Mouse (Mus musculus) mesoderm, embryonic 11.5 days (tissue): ENCODE results near the gene Fam184a.

Experiments
- DNase-seq: peaks from one replicate; pipeline ENCODE4 v3.0.0-alpha.2; 2012; ENCODE audit warnings: low read depth, low spot score

Gene Fam184a

DNA sequence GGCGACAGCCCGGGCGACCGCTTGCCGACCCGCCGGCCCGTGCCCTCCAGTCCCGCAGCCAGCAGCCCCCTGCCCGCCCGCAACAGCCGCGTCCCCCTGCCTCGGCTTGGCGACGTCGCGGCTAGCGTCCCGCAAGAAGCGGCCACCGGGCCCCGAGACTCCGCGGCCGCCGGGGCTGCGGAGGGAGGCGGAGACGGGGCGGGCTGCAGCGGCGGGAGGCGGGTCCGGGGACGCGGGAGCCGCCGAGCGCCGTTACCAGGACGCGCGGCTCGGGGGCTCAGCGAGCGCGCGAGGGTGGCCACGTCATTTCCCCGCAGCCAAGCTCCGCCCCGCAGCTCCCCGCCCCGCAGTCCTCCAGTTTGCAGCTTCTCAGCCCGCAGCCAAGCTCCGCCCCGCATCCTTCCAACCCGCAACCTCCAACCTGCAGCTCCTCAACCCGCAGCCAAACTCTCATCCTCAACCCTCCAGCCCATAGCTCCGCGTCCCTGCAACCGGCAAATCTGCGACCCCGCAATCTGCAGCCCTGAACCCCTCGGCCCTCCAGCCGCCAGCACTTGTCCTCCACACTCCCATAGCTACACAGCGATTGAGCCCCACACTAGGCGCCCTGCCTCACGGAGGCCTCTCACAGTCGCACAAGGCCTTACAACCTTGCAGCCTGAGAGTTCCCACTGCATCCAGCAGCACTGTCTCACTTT lies at the start of gene Fam184a:
TSS of gene Fam184a (minus strand) at position 169 of the 698 bp plus-strand sequence.
- DNase-seq = peak; percentile 74

DNA sequence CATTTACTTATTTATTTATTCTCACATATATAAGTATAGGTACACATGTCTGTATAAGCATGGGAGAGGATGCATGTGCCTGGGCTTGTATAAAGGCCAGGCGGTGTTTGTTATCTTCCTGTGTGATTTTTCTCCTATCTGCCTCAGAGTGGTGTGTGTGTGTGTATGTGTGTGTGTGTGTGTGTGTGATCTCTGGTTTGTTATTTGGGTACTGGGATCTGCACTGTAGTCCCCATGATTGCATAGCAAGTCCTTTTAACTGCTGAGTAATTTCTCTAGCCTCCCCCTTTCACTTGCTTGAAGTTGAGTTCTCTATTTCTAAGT lies 45.3 kb upstream of the Fam184a start:
- no peak for DNase-seq

- DNase-seq = peak; percentile 11
These were observed 44.8 kb upstream of the Fam184a start for GRCm38 (mm10) chr10:53795567-53796257.

DNA sequence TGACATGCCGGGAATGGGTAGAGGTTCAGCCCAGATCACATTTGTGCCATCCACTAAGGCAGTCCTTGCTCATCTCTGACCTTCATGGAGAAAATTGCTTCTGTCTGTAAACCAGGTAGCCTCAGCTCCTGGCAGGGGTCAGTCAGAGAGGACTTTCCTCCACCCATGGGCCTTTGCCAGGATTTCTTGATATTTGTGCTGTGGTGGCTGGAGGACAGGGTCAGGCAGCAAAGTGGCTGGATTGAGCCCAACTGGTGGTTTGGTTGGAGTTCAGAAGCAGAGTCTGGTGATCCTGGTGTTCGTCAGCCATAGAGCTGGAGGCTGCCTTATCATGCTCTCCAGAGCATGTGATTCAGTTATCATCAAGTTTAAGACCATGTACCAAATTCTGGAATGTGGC lies 40.4 kb upstream of the Fam184a start:
- DNase-seq = no peak

DNA sequence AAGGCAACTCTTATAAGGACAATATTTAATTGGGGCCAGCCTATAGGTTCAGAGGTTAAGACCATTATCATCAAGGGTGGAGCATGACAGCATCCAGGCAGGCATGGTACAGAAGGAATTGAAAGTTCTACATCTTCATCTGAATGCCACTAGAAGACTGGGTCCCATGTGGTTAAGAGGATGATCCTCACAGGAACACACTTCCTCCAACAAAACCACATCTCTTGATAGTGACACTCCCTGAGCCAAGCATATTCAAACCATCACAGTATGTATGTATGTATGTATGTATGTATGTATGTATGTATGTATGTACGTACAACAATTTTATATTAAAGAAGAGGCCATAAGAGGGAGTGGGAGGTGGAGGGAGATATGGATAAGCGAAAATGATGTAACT lies 25.7 kb upstream of the Fam184a start:
- no peak for DNase-seq

DNA sequence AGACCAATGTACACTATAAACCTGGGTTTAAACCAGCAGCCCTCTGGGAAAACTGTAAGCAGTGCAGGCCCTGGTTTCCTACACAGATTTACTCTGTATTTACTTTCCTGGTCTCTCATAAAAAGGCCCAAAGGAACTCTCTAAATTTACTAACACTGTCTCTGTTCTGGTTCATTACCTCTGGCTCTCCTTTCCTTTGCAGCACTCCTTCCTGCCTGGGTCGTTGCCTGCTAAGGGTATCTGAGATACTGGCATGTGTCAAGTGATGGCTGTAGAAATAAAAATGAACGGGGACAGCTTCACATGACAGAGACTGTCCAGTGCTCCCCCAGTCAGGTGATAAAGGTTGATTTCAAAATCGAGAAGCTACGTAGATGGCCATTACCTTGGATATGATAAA lies 21.8 kb upstream of the Fam184a start:
- DNase-seq = no peak

DNA sequence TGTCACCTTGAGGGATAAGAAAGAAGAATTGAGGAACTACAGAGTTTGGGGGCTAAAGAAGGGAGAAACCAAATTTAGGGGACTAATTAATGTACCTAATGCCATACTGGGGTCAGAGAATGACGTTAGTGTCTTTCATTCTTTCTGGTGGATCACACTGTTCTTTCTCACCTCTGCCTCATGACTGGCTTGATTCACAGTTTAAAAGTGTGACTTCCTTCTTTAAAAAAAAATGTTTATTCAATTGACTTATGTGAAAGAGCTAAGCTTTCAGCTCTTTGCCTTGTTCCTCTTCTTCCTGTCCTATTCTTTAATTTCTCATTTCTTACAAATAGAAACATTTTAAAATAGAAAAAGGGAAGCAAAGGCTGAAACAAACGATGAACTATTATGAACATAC lies 20.6 kb upstream of the Fam184a start:
- DNase-seq = no peak

- DNase-seq = no peak
These were observed 17.8 kb upstream of the Fam184a start for GRCm38 (mm10) chr10:53768745-53769144.

DNA sequence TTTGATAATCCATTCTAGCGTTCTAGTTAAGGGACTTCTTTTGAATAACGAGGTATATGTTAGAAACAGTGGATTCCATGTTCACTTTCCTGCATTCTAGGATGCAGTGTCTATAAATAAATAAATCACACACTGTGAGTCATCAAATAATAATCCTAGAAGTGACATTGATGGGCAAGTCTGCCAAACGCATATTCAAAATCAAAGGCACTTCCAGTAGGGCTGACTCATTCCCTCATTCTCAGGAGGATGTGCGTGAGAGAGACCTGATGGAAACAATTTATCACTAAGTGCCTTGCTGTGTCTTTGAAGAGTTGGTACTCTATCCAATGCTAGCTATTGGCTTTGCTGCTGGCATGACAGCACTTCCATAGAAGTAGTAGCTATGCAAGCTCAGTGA lies 14.5 kb upstream of the Fam184a start:
- DNase-seq = no peak

- no peak for DNase-seq
These were observed 1.8 kb upstream of the Fam184a start for GRCm38 (mm10) chr10:53752723-53753122.

GRCm38 (mm10) chr10:53750275-53750954 lies 508 bp downstream of the Fam184a start:
- no peak for DNase-seq

DNA sequence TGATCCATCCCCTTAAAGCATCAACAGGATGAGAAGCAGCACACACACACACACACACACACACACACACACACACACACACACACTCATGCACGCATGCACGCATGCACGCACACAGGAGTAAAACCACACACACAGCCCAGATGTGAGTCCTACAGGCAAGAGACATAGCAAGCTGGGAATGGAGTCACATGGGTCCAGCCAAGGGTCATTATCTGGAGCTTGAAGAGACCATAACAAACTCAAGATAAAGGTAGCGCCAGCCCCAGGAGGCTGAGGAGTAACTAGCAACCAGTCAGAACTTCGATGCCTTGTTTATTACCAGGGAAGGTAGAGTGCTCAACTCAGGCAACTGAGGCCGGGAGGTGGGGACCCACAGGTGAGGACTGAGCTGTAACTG lies 4.9 kb downstream of the Fam184a start:
- no peak for DNase-seq

GRCm38 (mm10) chr10:53742961-53743360 lies 8.0 kb downstream of the Fam184a start:
- DNase-seq = no peak

- DNase-seq = no peak
These were observed 10.9 kb downstream of the Fam184a start for GRCm38 (mm10) chr10:53740014-53740413.

DNA sequence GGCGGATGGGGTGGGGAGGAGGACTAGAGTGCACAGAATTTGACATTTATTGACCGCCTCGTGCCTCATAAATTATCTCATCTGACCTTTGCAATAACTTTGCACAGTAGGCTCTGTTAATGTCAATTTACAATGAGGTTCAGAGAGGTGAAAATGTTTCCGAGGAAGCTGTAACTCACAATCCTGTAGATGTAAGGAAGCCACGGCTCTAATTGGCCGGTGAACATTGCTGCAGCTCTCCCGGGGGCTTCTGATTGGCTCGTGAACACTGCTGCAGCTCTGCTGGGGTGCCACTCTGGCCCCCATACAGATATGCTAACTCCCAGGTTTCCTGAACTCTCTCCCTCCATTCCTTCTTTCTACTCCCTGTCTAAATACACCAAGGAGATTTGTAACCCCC lies 12.1 kb downstream of the Fam184a start:
- no peak for DNase-seq

GRCm38 (mm10) chr10:53735201-53735865 lies 15.6 kb downstream of the Fam184a start:
- DNase-seq = no peak

DNA sequence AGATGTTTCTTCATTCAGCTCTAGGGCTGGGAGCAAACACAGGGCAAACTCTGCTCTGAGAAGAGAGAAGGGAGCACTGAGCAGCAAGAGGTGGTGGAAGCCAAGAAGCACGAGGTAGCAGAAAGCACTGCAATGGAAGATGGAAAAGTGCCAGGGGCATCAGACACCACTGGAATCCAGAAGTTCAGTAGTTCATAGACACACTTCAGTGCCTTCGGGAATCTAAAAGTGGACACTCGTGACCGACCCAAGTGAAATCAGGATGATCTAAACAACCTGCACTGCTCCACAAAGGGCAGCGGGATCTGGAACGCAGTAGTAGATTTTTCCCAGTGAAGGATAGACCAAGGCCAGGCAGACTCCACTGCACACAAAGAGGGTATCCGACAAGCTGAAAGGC lies 18.6 kb downstream of the Fam184a start:
- DNase-seq = no peak

DNA sequence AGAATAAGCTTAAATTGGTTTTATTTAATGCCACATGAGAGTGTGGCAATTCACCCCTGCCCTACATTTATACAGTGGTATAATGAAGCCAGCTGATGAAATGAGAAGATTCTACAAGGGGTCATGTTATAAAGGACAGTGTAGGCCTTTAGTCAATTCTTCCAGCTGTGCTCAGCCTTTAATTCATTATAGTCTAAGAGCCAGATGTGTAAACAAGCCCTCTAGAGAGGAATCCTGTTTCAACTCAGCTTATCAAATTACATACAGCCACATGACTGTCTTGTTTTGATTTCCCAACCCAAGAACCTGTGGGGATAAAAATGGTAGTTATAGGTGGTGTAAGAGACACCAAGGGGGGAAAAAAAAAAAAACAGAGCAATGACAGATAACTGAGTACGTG lies 22.0 kb downstream of the Fam184a start:
- peak; percentile 30 for DNase-seq

GRCm38 (mm10) chr10:53725301-53725700 lies 25.6 kb downstream of the Fam184a start:
- DNase-seq = no peak

DNA sequence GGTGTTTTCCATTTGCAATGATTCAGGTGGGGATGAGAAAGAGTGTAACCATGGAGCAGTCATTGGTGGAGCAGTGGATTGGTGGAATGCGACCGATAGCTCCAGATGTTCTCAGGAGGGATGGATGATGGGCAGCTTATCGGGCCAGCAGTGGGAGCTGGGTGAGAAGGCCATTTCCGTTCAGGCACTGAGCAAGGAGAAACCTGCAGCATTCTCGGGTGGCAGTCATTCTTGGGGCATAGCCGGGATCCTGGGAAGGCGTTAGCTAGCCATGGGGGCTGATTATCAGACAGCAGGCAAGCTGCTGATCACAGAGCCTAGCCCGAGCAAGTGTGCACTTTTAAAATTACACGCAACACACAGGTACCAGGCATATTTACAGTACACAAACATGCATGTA lies 46.4 kb downstream of the Fam184a start:
- no peak for DNase-seq

DNA sequence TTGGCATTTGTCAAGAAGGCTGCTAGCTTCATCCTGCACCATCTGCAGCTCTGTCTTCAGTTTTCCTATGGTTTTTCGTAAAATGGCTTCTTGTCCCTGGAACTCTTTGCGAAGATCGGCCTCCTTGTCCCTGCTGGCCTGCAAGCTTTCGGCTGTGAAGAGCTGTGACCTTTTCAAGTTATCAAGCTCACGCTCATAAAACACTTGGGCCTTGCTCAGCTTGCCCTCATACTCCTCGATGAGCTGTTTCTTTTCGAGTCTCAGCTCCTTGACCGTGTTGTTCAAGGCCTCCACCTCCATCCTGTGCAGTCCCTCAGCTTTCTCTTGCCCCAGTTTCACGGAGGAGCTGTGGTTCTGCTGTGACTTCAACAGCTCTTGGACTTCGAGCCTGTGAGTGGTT lies 52.4 kb downstream of the Fam184a start:
- DNase-seq = no peak

DNA sequence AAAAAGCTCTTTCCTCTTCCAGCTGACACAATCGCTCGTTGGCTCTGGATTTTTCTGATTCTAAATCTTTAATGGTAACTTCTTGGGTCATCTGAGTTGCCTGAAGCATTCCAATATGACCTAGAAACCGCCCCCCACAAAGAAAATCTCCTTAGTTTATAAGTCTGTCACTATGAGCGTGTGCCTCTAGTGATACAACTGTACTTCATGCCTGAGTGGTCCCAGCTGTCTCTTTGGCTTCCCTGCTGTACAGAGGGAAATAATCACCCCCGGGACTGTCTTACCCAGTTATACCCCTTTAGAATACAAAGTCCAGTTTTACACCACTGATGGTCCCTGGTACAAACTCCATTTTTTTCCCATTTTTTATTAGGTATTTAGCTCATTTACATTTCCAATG lies 56.2 kb downstream of the Fam184a start:
- DNase-seq = no peak
